Mouse (Mus musculus) midbrain, embryonic 15.5 days (tissue): ENCODE results near the gene Shisa4. TPM values are rescaled to one million over a fixed set of nuclear protein-coding genes. Genes with fewer than 3 reads are reported as not detected.

Source experiments
- ATAC-seq: fragments of 200-750 bp; cut with Nextera tagmentation; replicated peaks from 2 replicates; pipeline ENCODE4 v1.8.0; 2017; ENCODE audit warnings: moderate TSS enrichment
- H3K27ac ChIP-seq: fragments of 300-500 bp; sonication (generic); 2 replicates; pipeline ENCODE4 v1.5.1; 2015; ENCODE audit warnings: mild to moderate bottlenecking, inconsistent platforms
- H3K27me3 ChIP-seq: fragments of 300-500 bp; sonication (generic); replicated peaks from 2 replicates; pipeline ENCODE4 v1.6.1; 2015; ENCODE audit warnings: inconsistent platforms
- H3K36me3 ChIP-seq: fragments of 300-500 bp; sonication (generic); replicated peaks from 2 replicates; pipeline ENCODE4 v1.6.1; 2015; ENCODE audit warnings: inconsistent platforms
- H3K4me1 ChIP-seq: fragments of 300-500 bp; sonication (generic); 2 replicates; pipeline ENCODE4 v1.6.1; 2015; ENCODE audit warnings: inconsistent platforms
- H3K4me2 ChIP-seq: fragments of 300-500 bp; sonication (generic); 2 replicates; pipeline ENCODE4 v1.6.1; 2015; ENCODE audit warnings: inconsistent platforms, mild to moderate bottlenecking, moderate library complexity
- H3K4me3 ChIP-seq: fragments of 300-500 bp; sonication (generic); 2 replicates; pipeline ENCODE4 v1.5.1; 2015; ENCODE audit warnings: mild to moderate bottlenecking, inconsistent platforms
- H3K9ac ChIP-seq: fragments of 300-500 bp; sonication (generic); 2 replicates; pipeline ENCODE4 v1.6.1; 2015; ENCODE audit warnings: mild to moderate bottlenecking, inconsistent platforms
- H3K9me3 ChIP-seq: fragments of 300-500 bp; sonication (generic); 2 replicates; pipeline ENCODE4 v1.6.1; 2016; ENCODE audit warnings: inconsistent platforms
- WGBS: fragments of 180-500 bp; shearing (Covaris S2); methylation state at CpG from one replicate; pipeline ENCODE4 v1.1.7; 2015; ENCODE audit warnings: mixed read lengths; 5-methylcytosine and 5-hydroxymethylcytosine counted together
- polyA plus RNA-seq: library from polyadenylated mRNA; unstranded; fragments of >200 nt; fragmentation: Nextera tagmentation; extraction: Ambion mirVana; gene quantifications from 2 replicates; pipeline ENCODE4 v1.2.1, GENCODE M21; 2015

The Shisa4 gene
- polyA plus RNA-seq, 1 experiment from 2014 or later, result 108 TPM

- no peaks in the 10 kb centered on the region for H3K36me3 ChIP-seq
- H3K27me3 ChIP-seq, result no peaks in the 10 kb centered on the region
- H3K9me3 ChIP-seq, result no peaks in the 10 kb centered on the region
- H3K4me3 ChIP-seq, result no peak overlapping the region
- no peak overlapping the region for H3K4me2 ChIP-seq
- no peaks in the 10 kb centered on the region for H3K4me1 ChIP-seq
- ATAC-seq, result no peak
- H3K9ac ChIP-seq, result no peak overlapping the region
- H3K27ac ChIP-seq, result no peak overlapping the region
Measured at GRCm38 (mm10) chr1:135362115-135362514, 12.9 kb downstream of the Shisa4 start.

GRCm38 (mm10) chr1:135361491-135361890, 13.5 kb downstream of the Shisa4 start:
- Histone ChIP-seq H3K36me3 (no peaks in the 10 kb centered on the region), H3K27me3 (no peaks in the 10 kb centered on the region), H3K4me2 (no peak overlapping the region), H3K27ac (no peak overlapping the region), H3K9ac (no peak overlapping the region), H3K4me1 (no peaks in the 10 kb centered on the region), H3K4me3 (no peak overlapping the region), H3K9me3 (no peaks in the 10 kb centered on the region)
- 69% methylated on average over 4 of the region's 4 CpGs for WGBS
- ATAC-seq, result no peak

- no peak for ATAC-seq
- Histone ChIP-seq H3K36me3 (no peaks in the 10 kb centered on the region), H3K4me1 (no peaks in the 10 kb centered on the region), H3K27ac (no peak overlapping the region), H3K9ac (no peak overlapping the region), H3K27me3 (no peaks in the 10 kb centered on the region), H3K4me3 (no peak overlapping the region), H3K9me3 (no peaks in the 10 kb centered on the region), H3K4me2 (no peak overlapping the region)
- 23% methylated on average over 2 of the region's 2 CpGs for WGBS
Measured at GRCm38 (mm10) chr1:135359071-135359470, 16.0 kb downstream of the Shisa4 start.

- 72% methylated on average over 3 of the region's 3 CpGs for WGBS
- Histone ChIP-seq H3K27me3 (no peaks in the 10 kb centered on the region), H3K4me1 (no peaks in the 10 kb centered on the region), H3K9ac (no peak overlapping the region), H3K9me3 (no peaks in the 10 kb centered on the region), H3K27ac (no peak overlapping the region), H3K4me3 (no peak overlapping the region), H3K4me2 (no peak overlapping the region), H3K36me3 (no peaks in the 10 kb centered on the region)
- ATAC-seq, result no peak
Measured at GRCm38 (mm10) chr1:135351953-135352352, 23.1 kb downstream of the Shisa4 start.

- Histone ChIP-seq H3K4me2 (no peak overlapping the region), H3K9me3 (no peaks in the 10 kb centered on the region), H3K27ac (no peak overlapping the region), H3K4me1 (no peaks in the 10 kb centered on the region), H3K4me3 (no peak overlapping the region), H3K9ac (no peak overlapping the region), H3K36me3 (no peaks in the 10 kb centered on the region), H3K27me3 (no peaks in the 10 kb centered on the region)
- ATAC-seq, result no peak
- 56% methylated on average over 4 of the region's 4 CpGs for WGBS
Measured at GRCm38 (mm10) chr1:135347498-135348169, 27.4 kb downstream of the Shisa4 start.

- no peaks in the 10 kb centered on the region for H3K4me1 ChIP-seq
- no peak for ATAC-seq
- no peaks in the 10 kb centered on the region for H3K27me3 ChIP-seq
- no peaks in the 10 kb centered on the region for H3K9me3 ChIP-seq
- 69% methylated on average over 3 of the region's 3 CpGs for WGBS
- H3K27ac ChIP-seq, result no peak overlapping the region
- no peaks in the 10 kb centered on the region for H3K36me3 ChIP-seq
- no peak overlapping the region for H3K9ac ChIP-seq
- H3K4me2 ChIP-seq, result no peak overlapping the region
- H3K4me3 ChIP-seq, result no peak overlapping the region
Measured at GRCm38 (mm10) chr1:135346891-135347290, 28.1 kb downstream of the Shisa4 start.

DNA sequence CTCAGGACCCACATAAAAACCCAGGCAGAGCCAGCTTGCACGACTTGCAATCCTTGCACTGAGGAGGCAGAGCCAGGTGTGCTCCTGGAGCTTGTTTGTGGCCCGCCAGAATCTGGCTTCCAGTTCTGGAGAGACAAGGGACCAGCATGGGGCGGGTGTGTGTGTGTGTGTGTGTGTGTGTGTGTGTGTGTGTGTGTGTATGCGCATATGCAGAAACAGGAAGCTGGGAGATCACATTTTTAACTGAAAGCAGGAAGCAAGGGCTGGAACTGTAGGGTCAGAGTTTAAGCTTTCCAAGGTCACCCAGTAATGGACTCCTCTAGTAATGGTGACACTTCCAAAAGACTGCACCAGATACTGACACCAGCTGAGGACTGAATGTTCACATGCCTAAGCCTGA, 31.0 kb downstream of the Shisa4 start:
- Histone ChIP-seq H3K4me1 (no peaks in the 10 kb centered on the region), H3K4me2 (no peak overlapping the region), H3K36me3 (no peaks in the 10 kb centered on the region), H3K4me3 (no peak overlapping the region), H3K27me3 (no peaks in the 10 kb centered on the region), H3K27ac (no peak overlapping the region), H3K9ac (no peak overlapping the region), H3K9me3 (no peaks in the 10 kb centered on the region)
- no peak for ATAC-seq
- WGBS, result 49% methylated on average over 4 of the region's 4 CpGs

- Histone ChIP-seq H3K27me3 (no peaks in the 10 kb centered on the region), H3K4me2 (no peak overlapping the region), H3K4me3 (no peak overlapping the region), H3K36me3 (no peaks in the 10 kb centered on the region), H3K9ac (no peak overlapping the region), H3K27ac (no peak overlapping the region), H3K9me3 (no peaks in the 10 kb centered on the region), H3K4me1 (no peaks in the 10 kb centered on the region)
- no peak for ATAC-seq
- WGBS, result 83% methylated on average over 8 of the region's 8 CpGs
Measured at GRCm38 (mm10) chr1:135341947-135342346, 33.1 kb downstream of the Shisa4 start.

DNA sequence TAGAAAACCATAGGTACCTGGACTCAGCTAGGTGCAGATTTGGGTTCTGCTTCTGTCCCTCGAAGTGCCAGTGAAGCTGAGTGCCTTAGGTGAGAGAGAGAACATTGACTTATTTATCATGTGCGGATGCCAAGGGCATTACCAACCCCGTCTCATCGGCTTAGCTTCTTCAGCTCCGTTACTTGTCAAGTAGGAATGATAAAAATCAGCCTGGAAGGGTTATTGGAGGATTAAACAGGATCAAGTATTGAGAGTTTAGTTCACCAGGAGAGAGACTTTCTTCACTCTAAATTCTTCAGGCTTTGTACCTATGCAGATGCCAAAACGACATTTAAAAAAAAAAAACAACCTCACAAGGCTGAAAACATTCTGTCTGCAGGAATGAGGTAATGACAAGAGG, 44.5 kb downstream of the Shisa4 start:
- Histone ChIP-seq H3K9ac (no peak overlapping the region), H3K4me1 (no peaks in the 10 kb centered on the region), H3K9me3 (no peaks in the 10 kb centered on the region), H3K4me2 (no peak overlapping the region), H3K4me3 (no peak overlapping the region), H3K27ac (no peak overlapping the region), H3K36me3 (no peaks in the 10 kb centered on the region), H3K27me3 (no peaks in the 10 kb centered on the region)
- ATAC-seq, result no peak
- WGBS, result 81% methylated on average over 6 of the region's 6 CpGs

- H3K9ac ChIP-seq, result no peak overlapping the region
- H3K9me3 ChIP-seq, result no peaks in the 10 kb centered on the region
- no peaks in the 10 kb centered on the region for H3K36me3 ChIP-seq
- peaks cover 3% of the 10 kb centered on the region; the same call in 1 of the 2 replicates for H3K27me3 ChIP-seq
- H3K27ac ChIP-seq, result no peak overlapping the region
- 68% methylated on average over 5 of the region's 5 CpGs for WGBS
- H3K4me3 ChIP-seq, result no peak overlapping the region
- no peak for ATAC-seq
- no peak overlapping the region for H3K4me2 ChIP-seq
- no peaks in the 10 kb centered on the region for H3K4me1 ChIP-seq
Measured at GRCm38 (mm10) chr1:135328368-135328767, 46.7 kb downstream of the Shisa4 start.

DNA sequence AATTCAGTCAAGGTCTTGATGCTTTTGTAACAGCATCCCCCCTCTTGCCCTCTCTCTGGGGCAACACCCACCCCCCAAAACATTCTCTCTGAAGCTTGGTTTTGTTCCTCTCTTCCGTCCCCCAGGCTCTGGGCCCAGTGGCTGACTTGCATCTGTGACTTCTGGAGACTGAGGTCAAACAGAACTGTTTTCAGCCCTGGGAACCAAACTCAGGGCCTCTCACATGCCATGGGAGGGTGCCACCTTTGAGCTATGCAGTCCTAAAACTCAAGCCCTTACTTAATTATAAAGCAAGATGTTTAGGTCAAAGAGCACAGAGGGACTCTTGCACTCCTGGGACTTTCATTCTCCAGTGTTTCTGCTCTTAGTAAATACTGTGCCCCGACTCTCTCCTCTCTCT, 49.1 kb downstream of the Shisa4 start:
- Histone ChIP-seq H3K27ac (no peak overlapping the region), H3K9me3 (no peaks in the 10 kb centered on the region), H3K4me2 (no peak overlapping the region), H3K9ac (no peak overlapping the region), H3K36me3 (no peaks in the 10 kb centered on the region), H3K4me3 (no peak overlapping the region), H3K4me1 (no peaks in the 10 kb centered on the region), H3K27me3 (peaks cover 3% of the 10 kb centered on the region; the same call in 1 of the 2 replicates)
- no peak for ATAC-seq
- 75% methylated on average over 2 of the region's 2 CpGs for WGBS

DNA sequence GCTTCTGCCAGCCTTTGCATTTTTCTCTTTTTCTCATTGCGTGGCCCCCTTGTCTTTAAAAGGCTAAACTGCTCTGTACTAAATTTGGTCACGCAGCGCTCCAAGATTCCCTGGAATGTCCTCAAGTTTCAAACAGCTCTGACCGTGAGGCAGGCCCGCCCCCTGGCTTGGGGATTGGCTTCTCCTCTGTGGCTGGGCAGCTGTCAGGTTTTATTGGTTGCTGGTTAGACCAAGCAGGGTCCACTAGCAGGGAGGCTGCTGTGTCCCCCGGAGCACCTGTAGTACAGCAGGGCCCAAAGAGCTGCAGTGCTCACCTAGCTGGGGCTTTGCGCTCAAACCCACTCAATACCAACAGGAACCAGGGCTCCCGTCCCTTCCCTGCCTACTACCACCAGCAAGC, 50.5 kb downstream of the Shisa4 start, which contains the start of gene Lmod1:
Gene Lmod1 (plus strand): TSS at position 237 of the 400 bp plus-strand sequence.
- 16% methylated on average over 8 of the region's 8 CpGs for WGBS
- Histone ChIP-seq H3K4me2 (no peak within 1 kb of the TSS), H3K4me1 (no peaks in the 10 kb centered on the region), H3K9me3 (no peaks in the 10 kb centered on the region), H3K27me3 (peaks cover 3% of the 10 kb centered on the region; the same call in 1 of the 2 replicates), H3K36me3 (no peaks in the 10 kb centered on the region), H3K9ac (no peak within 1 kb of the TSS), H3K4me3 (no peak within 1 kb of the TSS), H3K27ac (no peak within 1 kb of the TSS)
- ATAC-seq, result no peak

DNA sequence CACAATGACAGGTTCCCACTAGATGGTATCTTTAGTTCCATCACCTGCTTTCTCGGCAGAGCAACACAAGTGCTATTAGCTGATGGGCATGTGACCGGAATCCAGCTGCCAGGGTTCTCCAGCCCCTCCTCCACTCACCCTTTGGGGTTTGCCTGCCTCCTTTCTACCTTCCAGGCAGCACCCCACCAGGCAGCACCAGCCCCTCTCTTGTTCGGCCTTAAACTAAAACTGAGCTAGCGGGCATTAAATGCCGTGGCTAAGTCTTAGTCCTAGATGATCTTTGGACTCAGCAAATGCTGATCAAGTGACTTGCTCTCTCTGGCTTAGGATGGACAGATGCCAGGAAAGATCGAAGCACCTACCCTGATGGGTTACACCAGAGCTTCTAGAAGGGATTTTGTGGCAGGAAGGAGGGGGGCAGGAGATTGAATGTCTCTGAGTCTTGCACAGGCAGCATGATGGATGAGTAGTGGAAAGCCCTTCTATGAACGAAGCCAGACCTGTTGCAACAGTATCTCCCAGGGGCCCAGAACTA, 51.6 kb downstream of the Shisa4 start:
- Histone ChIP-seq H3K27me3 (peaks cover 3% of the 10 kb centered on the region; the same call in 1 of the 2 replicates), H3K27ac (no peak overlapping the region), H3K4me3 (no peak overlapping the region), H3K4me2 (no peak overlapping the region), H3K36me3 (no peaks in the 10 kb centered on the region), H3K4me1 (no peaks in the 10 kb centered on the region), H3K9me3 (no peaks in the 10 kb centered on the region), H3K9ac (no peak overlapping the region)
- no peak for ATAC-seq
- WGBS, result 89% methylated on average over 7 of the region's 7 CpGs
